Mouse (Mus musculus): ENCODE measurements around the gene Dpyd. TPM values are rescaled to one million over a fixed set of nuclear protein-coding genes. Genes with fewer than 3 reads are reported as not detected.

The Dpyd gene
- polyA plus RNA-seq, 1 experiment from 2014 or later = 4.3 TPM

DNA sequence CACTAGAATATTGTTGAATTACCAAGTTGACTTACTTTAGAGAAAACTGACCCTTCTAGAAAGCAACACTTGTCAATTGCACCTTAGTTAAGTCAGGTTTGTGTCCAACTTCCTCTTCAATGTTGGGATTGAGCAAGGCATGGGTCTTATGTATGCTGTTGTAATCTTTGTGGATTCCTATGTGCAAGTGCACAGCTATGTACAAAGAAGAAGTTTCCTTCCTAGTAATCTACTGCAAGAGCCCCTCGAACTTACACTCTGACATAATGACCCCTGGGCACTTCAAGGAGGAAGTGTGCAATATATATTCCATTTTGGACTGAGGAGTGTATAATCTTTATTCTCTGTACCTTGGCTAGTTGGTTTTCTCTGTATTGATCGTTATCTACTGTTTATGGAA lies 191.7 kb downstream of the Dpyd start:
- Histone ChIP-seq H3K4me1 (replicated peaks) (no peaks in the 10 kb centered on the region), H3K36me3 (no peaks in the 10 kb centered on the region), H3K27ac (replicated peaks) (no peak overlapping the region), H3K9ac (no peak overlapping the region), H3K4me3 (no peak overlapping the region), H3K27me3 (no peaks in the 10 kb centered on the region), H3K9me3 (no peaks in the 10 kb centered on the region), H3K4me2 (no peak overlapping the region)
- 81% methylated on average over 2 of the region's 2 CpGs for WGBS
- ATAC-seq (ENCODE audit: low FRiP score, low read depth) = no peak

GRCm38 (mm10) chr3:118756099-118756498 lies 194.2 kb downstream of the Dpyd start:
- Histone ChIP-seq H3K27ac (replicated peaks) (no peak overlapping the region), H3K4me1 (replicated peaks) (no peaks in the 10 kb centered on the region), H3K4me2 (no peak overlapping the region), H3K36me3 (no peaks in the 10 kb centered on the region), H3K9me3 (no peaks in the 10 kb centered on the region), H3K4me3 (no peak overlapping the region), H3K27me3 (no peaks in the 10 kb centered on the region), H3K9ac (no peak overlapping the region)
- 49% methylated on average over 1 of the region's 1 CpGs for WGBS
- no peak for ATAC-seq (ENCODE audit: low FRiP score, low read depth)

DNA sequence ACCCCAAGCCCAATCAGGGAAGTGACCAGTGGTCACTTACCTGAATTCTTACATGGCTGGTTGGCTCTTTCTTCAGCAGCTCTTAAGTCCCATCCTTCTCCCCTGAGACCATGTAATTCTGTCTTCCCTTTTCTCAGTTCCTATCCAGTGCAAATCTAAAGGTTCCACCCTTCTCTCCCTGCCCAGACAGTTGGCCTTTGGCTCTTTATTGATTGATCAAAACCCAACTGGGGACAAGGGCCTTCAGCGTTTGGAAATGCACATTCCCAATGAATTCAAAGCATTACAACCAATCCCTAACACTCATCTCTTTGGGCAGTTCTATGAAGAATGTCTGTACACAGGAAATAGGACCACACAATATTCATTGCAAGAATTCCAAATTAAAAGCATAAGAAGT lies 251.0 kb downstream of the Dpyd start:
- H3K4me3 ChIP-seq = no peak overlapping the region
- no peak overlapping the region for H3K9ac ChIP-seq
- no peak overlapping the region for H3K4me2 ChIP-seq

GRCm38 (mm10) chr3:118850613-118851527 lies 288.9 kb downstream of the Dpyd start:
- Histone ChIP-seq H3K27ac (replicated peaks) (no peak overlapping the region), H3K27me3 (no peaks in the 10 kb centered on the region), H3K9ac (no peak overlapping the region), H3K9me3 (no peaks in the 10 kb centered on the region), H3K4me2 (no peak overlapping the region), H3K4me3 (no peak overlapping the region), H3K4me1 (replicated peaks) (0 out of 2 replicates have a peak, but pooled peaks cover 4% of the 10 kb centered on the region), H3K36me3 (no peaks in the 10 kb centered on the region)
- no peak for ATAC-seq (ENCODE audit: low FRiP score, low read depth)
- WGBS = 15% methylated on average over 4 of the region's 4 CpGs

More for the DNA sequence above, 251.0 kb downstream of the Dpyd start:
- WGBS = 91% methylated on average over 1 of the region's 1 CpGs
- no peak overlapping the region for H3K27ac ChIP-seq (replicated peaks)
- no peaks in the 10 kb centered on the region for H3K27me3 ChIP-seq
- no peaks in the 10 kb centered on the region for H3K36me3 ChIP-seq
- no peak for ATAC-seq (ENCODE audit: low FRiP score, low read depth)
- no peaks in the 10 kb centered on the region for H3K9me3 ChIP-seq
- H3K4me1 ChIP-seq (replicated peaks) = no peaks in the 10 kb centered on the region

DNA sequence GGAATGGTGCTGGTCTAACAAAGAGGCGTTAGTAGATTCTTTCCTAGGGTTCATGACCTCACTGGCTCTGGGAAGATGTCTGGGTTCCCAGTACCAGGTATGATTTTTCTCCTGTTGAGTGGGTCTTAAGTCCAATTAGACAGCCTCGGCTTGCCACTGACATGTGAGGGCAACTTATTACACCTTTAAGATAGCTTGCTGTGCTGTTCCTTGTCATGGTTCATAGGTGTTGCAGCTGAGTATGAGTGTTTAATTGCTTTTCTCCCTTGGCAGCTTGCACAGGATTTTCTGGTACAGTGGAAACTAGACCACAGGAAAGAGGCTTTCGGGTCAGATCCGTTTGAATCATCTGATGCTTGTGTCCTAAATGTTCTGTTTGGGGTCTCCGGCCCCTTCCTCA lies 290.8 kb downstream of the Dpyd start:
- Histone ChIP-seq H3K27me3 (no peaks in the 10 kb centered on the region), H3K27ac (replicated peaks) (no peak overlapping the region), H3K4me3 (no peak overlapping the region), H3K9me3 (no peaks in the 10 kb centered on the region), H3K9ac (no peak overlapping the region), H3K4me2 (no peak overlapping the region), H3K4me1 (replicated peaks) (0 out of 2 replicates have a peak, but pooled peaks cover 4% of the 10 kb centered on the region), H3K36me3 (no peaks in the 10 kb centered on the region)
- WGBS = 90% methylated on average over 5 of the region's 5 CpGs
- no peak for ATAC-seq (ENCODE audit: low FRiP score, low read depth)

GRCm38 (mm10) chr3:118855411-118855810 lies 293.5 kb downstream of the Dpyd start:
- WGBS = 55% methylated on average over 7 of the region's 7 CpGs
- no peak overlapping the region for H3K4me2 ChIP-seq
- H3K9me3 ChIP-seq = no peaks in the 10 kb centered on the region
- H3K9ac ChIP-seq = no peak overlapping the region
- H3K36me3 ChIP-seq = no peaks in the 10 kb centered on the region
- no peak overlapping the region for H3K4me3 ChIP-seq
- ATAC-seq (ENCODE audit: low FRiP score, low read depth) = no peak
- no peaks in the 10 kb centered on the region for H3K27me3 ChIP-seq
- H3K27ac ChIP-seq (replicated peaks) = no peak overlapping the region
- H3K4me1 ChIP-seq (replicated peaks) = 0 out of 2 replicates have a peak, but pooled peaks cover 4% of the 10 kb centered on the region

GRCm38 (mm10) chr3:118869113-118870107 lies 307.5 kb downstream of the Dpyd start:
- Histone ChIP-seq H3K27me3 (no peaks in the 10 kb centered on the region), H3K4me3 (no peak overlapping the region), H3K4me1 (replicated peaks) (no peaks in the 10 kb centered on the region), H3K9me3 (no peaks in the 10 kb centered on the region), H3K9ac (no peak overlapping the region), H3K27ac (replicated peaks) (no peak overlapping the region), H3K4me2 (no peak overlapping the region), H3K36me3 (no peaks in the 10 kb centered on the region)
- ATAC-seq (ENCODE audit: low FRiP score, low read depth) = no peak
- WGBS = 88% methylated on average over 10 of the region's 10 CpGs

- Histone ChIP-seq H3K9ac (no peak overlapping the region), H3K36me3 (no peaks in the 10 kb centered on the region), H3K4me3 (no peak overlapping the region), H3K4me1 (replicated peaks) (no peaks in the 10 kb centered on the region), H3K9me3 (no peaks in the 10 kb centered on the region), H3K27ac (replicated peaks) (no peak overlapping the region), H3K4me2 (no peak overlapping the region), H3K27me3 (no peaks in the 10 kb centered on the region)
- ATAC-seq (ENCODE audit: low FRiP score, low read depth) = no peak
- 63% methylated on average over 2 of the region's 2 CpGs for WGBS
Measured at GRCm38 (mm10) chr3:118875871-118876270, 313.9 kb downstream of the Dpyd start.

- Histone ChIP-seq H3K9me3 (no peaks in the 10 kb centered on the region), H3K27me3 (no peaks in the 10 kb centered on the region), H3K4me3 (no peak overlapping the region), H3K27ac (replicated peaks) (no peak overlapping the region), H3K4me1 (replicated peaks) (no peaks in the 10 kb centered on the region), H3K4me2 (no peak overlapping the region), H3K36me3 (no peaks in the 10 kb centered on the region), H3K9ac (no peak overlapping the region)
- 69% methylated on average over 11 of the region's 11 CpGs for WGBS
- ATAC-seq (ENCODE audit: low FRiP score, low read depth) = no peak
Measured at GRCm38 (mm10) chr3:118899036-118899435, 337.1 kb downstream of the Dpyd start.

GRCm38 (mm10) chr3:118991312-118991711 lies 429.4 kb downstream of the Dpyd start:
- ATAC-seq (ENCODE audit: low FRiP score, low read depth) = no peak
- H3K27ac ChIP-seq (replicated peaks) = no peak overlapping the region

DNA sequence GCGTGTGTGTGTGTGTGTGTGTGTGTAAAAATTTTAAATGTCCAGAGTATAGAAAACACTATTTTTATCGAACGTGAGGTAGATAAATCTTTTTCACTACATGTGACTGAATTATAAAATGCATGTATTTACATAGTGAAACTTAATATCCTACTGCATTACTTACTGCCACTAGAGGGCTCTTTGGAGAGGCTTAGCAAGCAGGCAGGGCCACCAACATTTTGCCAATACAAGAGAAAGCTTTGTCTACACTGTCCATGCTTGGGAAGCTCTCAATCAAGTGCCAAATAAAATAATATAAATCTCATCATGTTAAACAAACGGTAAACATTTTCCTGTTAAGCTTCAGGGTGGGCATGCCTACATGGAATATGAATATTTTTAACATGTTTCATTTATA lies 429.9 kb downstream of the Dpyd start:
- Histone ChIP-seq H3K4me1 (replicated peaks) (no peaks in the 10 kb centered on the region), H3K9ac (no peak overlapping the region), H3K36me3 (no peaks in the 10 kb centered on the region), H3K9me3 (no peaks in the 10 kb centered on the region), H3K4me2 (no peak overlapping the region), H3K27ac (replicated peaks) (no peak overlapping the region), H3K4me3 (no peak overlapping the region), H3K27me3 (no peaks in the 10 kb centered on the region)
- ATAC-seq (ENCODE audit: low FRiP score, low read depth) = no peak
- 82% methylated on average over 4 of the region's 4 CpGs for WGBS

More at GRCm38 (mm10) chr3:118991312-118991711, 429.4 kb downstream of the Dpyd start:
- no peak overlapping the region for H3K9ac ChIP-seq
- no peaks in the 10 kb centered on the region for H3K27me3 ChIP-seq
- H3K4me3 ChIP-seq = no peak overlapping the region
- no peak overlapping the region for H3K4me2 ChIP-seq
- H3K4me1 ChIP-seq (replicated peaks) = no peaks in the 10 kb centered on the region
- WGBS = 91% methylated on average over 2 of the region's 2 CpGs
- H3K9me3 ChIP-seq = no peaks in the 10 kb centered on the region
- no peaks in the 10 kb centered on the region for H3K36me3 ChIP-seq

- no peak overlapping the region for H3K27ac ChIP-seq (replicated peaks)
- H3K9me3 ChIP-seq = no peaks in the 10 kb centered on the region
- no peaks in the 10 kb centered on the region for H3K36me3 ChIP-seq
- 0 out of 2 replicates have a peak, but pooled peaks cover 2% of the 10 kb centered on the region for H3K27me3 ChIP-seq
- no peaks in the 10 kb centered on the region for H3K4me1 ChIP-seq (replicated peaks)
- no peak overlapping the region for H3K9ac ChIP-seq
- no peak overlapping the region for H3K4me2 ChIP-seq
- WGBS = 46% methylated on average over 7 of the region's 7 CpGs
- no peak overlapping the region for H3K4me3 ChIP-seq
- no peak for ATAC-seq (ENCODE audit: low FRiP score, low read depth)
Measured at GRCm38 (mm10) chr3:119021255-119021654, 459.3 kb downstream of the Dpyd start.
